Mouse (Mus musculus) neutrophil, adult 5-6 weeks (primary cell): ENCODE data around the gene St8sia4. TPM values are rescaled to one million over a fixed set of nuclear protein-coding genes. Genes with fewer than 3 reads are reported as not detected.

ENCODE experiments used
- ATAC-seq: fragments of 151-379, 151-347 bp; 2 replicates; pipeline ENCODE4 v1.8.0; 2017; ENCODE audit warnings: mild to moderate bottlenecking, moderate TSS enrichment; ENCODE audit not compliant: insufficient number of reproducible peaks, poor library complexity, low FRiP score, severe bottlenecking; ENCODE audit errors: extremely low read depth
- total RNA-seq: library from RNA; stranded (forward); fragments of 200-1000 nt; gene quantifications from 2 replicates; pipeline ENCODE4 v1.2.3, GENCODE M21; 2017

St8sia4 gene
- total RNA-seq, result 283 and 298 TPM in 2 replicates

- peak; percentile 89 for ATAC-seq
Measured at GRCm38 (mm10) chr1:95667435-95668252, at the start of gene St8sia4. Gene St8sia4, minus strand, starts transcription at chr1:95667571.

- no peak for ATAC-seq
Measured at GRCm38 (mm10) chr1:95709181-95709580, 41.8 kb upstream of the St8sia4 start.

DNA sequence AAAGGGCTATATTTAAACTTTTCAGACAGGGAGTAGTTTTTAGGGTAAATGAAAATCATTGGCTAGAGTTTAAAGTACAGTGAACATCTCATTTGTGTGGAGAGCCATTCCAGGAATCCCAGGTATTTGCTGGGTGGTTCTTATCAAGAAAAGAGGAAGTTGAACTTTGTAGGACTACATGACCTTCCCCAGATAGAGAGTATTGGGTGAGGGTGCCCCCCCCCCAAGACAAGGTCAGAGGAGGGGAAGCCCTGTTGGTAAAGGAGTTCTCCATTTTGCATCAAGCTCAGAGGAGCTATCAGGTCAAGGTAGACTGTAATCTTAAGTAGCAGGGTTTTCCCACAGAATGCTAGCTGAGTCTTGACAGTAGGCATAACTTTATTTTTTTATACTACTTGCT lies 32.5 kb upstream of the St8sia4 start:
- ATAC-seq, result no peak

GRCm38 (mm10) chr1:95674052-95674451 lies 6.7 kb upstream of the St8sia4 start:
- peak; percentile 61; the same call in 1 of the 2 replicates for ATAC-seq

- ATAC-seq, result no peak
Measured at GRCm38 (mm10) chr1:95668253-95668805, 958 bp upstream of the St8sia4 start.

DNA sequence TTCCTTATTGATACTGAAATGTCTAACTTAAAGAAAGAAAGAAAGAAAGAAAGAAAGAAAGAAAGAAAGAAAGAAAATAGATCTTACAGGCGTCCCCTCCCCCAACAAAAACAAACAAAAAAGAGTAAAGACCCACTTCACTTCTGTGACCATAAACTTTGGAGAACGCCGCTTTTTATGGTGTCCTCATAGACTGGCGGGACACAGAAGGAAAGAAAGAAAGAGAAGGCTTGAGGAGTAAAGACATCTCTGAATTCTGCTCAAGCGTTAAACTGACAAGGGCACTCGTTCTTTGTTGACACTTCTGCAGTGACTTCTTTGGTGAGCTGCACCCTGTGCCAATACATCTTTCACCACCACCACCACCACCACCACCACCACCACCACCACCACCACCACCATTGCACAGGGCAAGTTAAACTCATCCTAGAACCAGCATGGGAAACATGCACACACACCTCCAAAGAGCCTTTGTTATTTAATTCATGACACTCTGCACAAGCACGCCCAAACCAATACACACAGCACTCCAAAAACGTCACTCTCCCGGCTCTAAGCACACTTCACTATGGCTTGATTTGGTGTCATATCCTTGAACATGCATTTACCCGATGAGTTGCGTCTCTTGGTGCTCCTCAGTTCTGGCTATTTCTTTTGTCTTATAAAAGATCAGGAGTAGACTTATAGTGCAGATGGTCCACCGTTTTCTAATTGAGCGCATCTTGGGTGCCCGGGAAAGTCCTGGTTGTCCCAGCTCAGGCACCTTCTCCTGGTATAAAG lies 640 bp downstream of the St8sia4 start:
- ATAC-seq, result no peak

DNA sequence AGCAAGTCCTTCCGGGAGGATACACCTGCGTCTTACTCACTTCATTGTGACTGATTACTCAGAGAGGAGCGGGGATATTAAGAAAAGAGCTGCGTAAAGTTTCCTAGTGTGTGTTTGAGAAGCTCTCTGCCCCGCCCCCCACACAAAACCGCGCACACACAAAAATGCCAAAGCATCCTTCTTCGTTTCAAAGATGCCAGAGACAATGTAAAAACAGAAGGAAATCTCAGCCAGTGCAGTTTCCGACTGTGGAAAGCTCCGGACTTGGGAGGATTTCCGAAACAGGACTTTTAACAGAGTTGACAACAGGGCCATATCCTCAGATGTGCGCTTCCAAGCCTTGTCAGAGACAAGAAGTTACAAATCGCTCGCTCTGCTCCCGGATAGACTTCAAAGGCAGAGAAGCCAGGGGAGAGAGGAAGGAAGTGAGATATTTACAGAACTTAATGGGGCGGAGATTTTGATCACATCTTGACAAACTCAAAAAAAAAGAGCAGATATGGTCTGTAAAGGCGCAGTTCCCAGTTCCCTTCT lies 1.4 kb downstream of the St8sia4 start:
- ATAC-seq, result no peak

- ATAC-seq, result peak; percentile 24; the same call in 1 of the 2 replicates
Measured at GRCm38 (mm10) chr1:95664969-95665702, 2.2 kb downstream of the St8sia4 start.

DNA sequence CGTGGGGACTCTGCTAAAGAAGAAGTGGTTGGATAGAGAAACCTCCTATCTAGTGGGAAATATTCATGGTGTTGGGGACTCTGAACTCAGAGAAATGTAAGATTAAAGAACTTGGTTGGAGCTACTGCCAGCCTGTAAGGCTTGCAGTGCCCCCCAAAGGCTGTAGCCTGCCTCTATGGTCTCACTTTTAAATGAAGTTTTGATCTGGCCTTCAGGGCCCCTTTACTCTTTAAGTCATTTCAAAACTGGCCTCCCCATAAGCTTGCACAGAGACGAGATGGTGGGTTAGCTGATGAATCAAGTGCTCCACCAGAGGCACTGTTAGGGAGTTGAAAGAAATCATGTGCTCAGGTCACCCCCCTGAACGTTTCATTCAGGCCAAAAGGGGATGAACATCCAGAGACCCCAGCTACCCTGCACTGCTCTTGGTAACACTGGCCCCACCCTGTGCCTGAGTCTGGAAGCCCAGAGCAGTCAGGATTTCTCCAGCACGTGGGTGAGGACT lies 3.0 kb downstream of the St8sia4 start:
- ATAC-seq, result peak; percentile 10

DNA sequence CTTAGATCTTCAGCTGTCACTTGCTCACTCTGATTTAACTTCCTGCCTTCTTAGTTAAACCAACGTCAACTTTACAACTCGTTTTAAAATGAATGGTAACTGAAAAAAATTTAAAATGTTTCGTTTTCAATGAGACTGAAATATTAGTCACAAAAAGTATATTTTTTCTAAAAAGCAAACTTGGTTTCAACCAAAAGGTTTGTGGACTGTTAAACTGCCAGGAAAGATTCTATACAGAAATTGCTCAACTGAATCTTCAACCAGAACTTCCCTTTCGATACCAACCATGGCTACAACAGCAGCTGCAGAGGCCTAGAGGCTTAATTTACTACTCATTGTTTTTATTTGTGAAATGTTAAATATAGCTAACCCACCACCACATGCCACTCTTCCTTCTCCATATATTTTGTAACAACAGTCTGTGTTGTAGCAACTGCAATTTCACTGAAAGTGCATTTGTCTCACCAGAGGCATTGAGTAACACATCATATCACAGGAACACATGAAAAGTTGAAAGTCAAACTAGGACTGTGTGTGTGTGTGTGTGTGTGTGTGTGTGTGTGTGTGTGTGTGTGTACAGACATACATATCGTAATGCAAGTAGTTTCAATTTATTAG lies 10.2 kb downstream of the St8sia4 start:
- ATAC-seq, result peak; percentile 90

GRCm38 (mm10) chr1:95655564-95655963 lies 11.8 kb downstream of the St8sia4 start:
- peak; percentile 49 for ATAC-seq

GRCm38 (mm10) chr1:95653445-95653844 lies 13.9 kb downstream of the St8sia4 start:
- ATAC-seq, result no peak

DNA sequence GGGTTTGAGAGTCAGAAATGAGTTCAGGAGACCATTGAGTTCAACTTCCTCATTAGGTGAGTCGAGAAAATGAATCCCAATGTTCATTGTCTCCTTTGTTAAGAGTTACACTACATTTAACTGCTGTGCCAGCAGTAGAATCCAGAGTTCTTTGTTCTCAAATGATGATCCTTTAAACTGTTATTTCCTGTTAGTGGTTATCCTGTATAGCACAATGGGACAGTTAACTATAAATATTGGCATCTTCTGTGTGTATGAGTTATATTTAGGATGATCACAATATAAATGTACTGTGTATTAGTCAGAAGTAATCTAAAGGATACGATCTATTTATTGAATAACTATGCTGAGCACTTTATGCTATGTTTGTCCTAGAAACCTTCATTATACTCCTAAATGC lies 23.1 kb downstream of the St8sia4 start:
- ATAC-seq, result no peak

DNA sequence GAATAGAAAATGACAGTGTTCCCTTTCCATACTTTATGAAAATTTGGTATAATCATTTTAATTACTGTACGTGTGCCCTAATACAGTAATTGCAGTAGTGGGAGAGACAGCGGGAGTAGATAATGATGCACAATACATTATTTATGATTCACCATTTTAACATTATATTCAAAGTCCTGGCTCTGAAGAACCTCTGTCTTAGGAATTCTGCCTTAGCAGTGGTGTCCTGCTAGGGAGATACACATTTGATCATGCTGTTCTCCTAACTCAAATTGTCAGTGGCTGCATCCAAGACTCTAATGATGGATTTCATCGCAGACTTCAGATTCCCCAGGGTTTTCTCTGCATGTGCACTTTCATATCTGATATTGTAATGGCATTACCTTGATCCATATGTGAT lies 28.4 kb downstream of the St8sia4 start:
- ATAC-seq, result no peak

- peak; percentile 33; the same call in 1 of the 2 replicates for ATAC-seq
Measured at GRCm38 (mm10) chr1:95624376-95624775, 43.0 kb downstream of the St8sia4 start.

DNA sequence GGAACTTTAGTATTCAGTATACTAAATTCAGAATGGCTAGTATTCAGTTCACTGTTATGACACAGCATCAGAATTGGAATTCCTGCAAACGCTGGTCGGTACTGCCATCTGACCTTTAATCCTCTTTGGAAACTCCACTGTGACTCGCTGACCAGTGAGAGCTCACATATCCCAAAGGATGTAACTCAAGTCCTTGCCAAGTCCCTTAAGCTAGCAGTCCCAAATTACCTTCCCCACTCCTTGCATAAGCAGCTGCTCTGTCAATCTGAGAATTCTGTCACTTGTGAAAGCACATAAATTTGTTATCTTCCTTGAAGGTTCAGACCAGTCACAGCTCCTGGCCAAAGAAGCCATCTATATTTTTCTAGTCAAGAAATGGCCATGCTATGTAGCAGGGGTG lies 48.7 kb downstream of the St8sia4 start:
- ATAC-seq, result no peak

DNA sequence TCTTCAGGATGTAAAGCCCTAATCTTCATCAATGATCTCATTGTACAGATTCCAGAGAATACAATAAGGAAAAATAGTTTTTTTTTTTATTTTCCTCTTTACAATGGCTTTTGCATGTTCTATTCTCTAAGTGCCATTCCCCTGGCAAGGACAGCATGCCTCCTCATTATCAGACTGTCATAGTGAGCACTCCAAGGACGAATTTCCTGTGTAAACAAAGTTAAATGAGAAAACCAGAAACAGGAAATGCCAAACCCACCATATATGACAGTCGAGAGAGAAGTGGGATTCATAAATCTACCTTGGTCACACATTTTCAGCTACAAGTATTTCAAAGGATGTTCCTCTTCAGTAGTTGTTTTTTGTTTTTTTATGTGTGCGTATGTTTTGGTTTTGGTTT lies 49.2 kb downstream of the St8sia4 start:
- no peak for ATAC-seq

DNA sequence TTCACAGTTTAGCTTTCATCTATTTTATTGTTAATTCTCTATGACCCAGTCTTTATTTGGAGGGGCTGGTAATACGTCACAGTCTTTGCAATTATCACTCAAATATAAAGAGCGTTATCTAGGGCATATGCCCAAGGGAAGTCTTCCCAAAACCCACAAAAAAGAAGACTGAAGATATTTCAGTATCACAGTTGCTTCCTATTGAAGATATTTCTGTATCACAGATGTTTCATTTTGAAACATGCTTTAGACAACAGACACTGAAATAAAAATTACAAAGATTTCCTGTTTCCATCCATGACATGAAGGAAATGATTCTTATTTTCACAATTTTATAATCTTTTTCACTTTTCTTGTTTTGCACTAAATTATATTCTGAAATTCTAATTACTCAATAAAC lies 57.4 kb downstream of the St8sia4 start:
- no peak for ATAC-seq
